Mouse (Mus musculus) forelimb bud, embryonic 11.5 days (tissue): ENCODE data around the gene Fcho1.
"Not testable (repeated sequence)": the region's sequence is repeated elsewhere in the genome, so short reads cannot be mapped to it uniquely, and the experiment has no call there.

Experiments
- DNase-seq: peaks from one replicate; pipeline ENCODE4 v3.0.0-alpha.2; 2012; ENCODE audit warnings: low read depth, low spot score

Fcho1 gene

DNA sequence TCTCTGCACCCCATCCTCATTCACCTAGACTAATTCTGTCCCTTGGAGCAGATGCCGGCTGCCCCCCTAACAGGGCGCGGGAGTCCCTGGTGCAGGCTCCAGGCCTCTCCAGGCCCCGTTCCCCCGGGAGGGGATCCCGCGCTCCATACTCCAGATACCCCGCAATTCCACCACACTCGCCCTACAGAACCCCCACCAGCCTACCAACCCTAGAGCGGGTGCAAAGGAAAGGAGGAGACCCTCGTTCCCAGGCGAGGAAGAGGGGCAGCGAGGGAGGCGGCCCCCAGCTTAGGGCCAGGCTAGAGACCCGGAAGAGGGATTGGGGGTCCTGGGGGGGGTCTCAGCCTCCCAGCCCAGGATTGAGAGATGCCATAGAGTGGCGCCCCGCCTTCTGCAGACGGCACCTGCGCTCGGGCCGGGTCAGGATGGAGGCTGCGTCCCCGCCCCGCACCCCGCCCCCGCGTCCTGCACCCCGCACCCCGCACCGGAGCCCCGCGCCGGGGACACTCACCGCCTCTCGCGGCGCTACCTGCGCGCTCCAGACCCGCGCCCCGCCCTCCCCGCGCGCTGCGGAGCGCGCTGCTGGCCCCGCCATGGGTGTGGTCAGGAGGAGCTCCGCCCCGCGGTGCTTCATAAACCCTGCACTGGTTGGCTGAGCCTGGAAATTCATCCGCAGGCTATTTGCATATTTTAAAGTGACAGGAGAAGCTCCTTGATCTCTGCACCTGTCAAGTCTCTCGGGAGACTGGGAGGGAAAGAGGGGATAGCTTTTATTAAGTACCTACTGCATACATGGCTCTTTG, at the start of gene Fcho1:
Gene Fcho1, minus strand, starts transcription at position 595 of the 803 bp plus-strand sequence.
- peak; percentile 77 for DNase-seq

DNA sequence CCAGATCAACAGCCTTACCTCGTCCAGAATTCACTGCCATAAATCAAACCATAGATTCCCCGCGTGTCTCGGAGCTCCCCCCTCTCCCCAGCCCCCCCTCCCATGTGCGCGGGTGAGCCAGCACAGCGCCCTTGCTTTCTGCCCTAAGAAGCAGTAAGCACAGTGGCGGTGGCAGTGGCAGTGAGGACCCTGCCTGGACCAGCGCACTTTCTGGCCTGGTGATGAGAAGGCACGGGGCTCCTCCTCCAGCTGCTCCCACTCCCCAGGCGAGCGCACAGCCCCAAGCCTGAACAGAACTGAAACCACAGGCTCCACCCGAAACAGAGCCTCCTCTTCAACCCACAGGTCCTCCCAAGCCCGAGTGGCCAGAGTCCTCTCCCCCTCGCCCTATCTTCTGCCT, 45.8 kb upstream of the Fcho1 start:
- DNase-seq: no peak

GRCm38 (mm10) chr8:71758816-71759215, 33.3 kb upstream of the Fcho1 start:
- DNase-seq: no peak

DNA sequence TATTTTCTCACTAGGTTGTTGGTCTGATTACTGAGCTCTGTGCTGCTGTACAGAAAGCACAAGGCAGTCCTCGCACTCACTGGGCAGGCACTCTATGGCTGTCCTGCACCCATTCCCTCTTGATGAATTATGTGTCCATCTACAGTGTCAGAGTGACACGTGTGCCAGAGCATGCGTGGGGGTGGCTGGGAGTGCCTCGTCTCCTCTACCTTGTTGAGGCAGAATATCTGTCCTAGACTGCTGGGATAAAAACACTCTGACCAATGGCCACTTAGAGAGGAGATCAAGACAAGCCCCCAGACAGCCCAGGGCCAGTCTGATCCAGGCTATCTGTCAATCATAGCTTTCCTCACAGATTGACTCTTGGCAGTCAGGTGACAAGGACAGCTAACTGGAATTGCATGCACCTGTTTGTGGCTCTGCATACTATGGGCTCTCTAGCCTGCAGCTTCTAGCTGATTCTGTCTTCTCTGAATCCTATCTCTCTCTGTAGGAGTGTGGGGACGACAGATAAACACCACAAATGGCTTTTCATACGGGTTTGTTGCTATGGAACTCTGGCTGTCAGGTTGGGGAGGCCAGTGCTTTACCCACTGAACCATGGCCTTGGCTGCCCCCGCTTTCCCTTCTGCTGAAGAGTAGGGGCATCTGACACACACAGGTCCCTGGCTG, 27.5 kb upstream of the Fcho1 start:
- DNase-seq: not testable (repeated sequence)

GRCm38 (mm10) chr8:71752263-71752662, 26.7 kb upstream of the Fcho1 start:
- not testable (repeated sequence) for DNase-seq

GRCm38 (mm10) chr8:71751337-71751886, 25.9 kb upstream of the Fcho1 start:
- DNase-seq: peak; percentile 43

GRCm38 (mm10) chr8:71749321-71750075, 24.0 kb upstream of the Fcho1 start:
- not testable (repeated sequence) for DNase-seq

GRCm38 (mm10) chr8:71747082-71747481, 21.6 kb upstream of the Fcho1 start:
- DNase-seq: not testable (repeated sequence)

DNA sequence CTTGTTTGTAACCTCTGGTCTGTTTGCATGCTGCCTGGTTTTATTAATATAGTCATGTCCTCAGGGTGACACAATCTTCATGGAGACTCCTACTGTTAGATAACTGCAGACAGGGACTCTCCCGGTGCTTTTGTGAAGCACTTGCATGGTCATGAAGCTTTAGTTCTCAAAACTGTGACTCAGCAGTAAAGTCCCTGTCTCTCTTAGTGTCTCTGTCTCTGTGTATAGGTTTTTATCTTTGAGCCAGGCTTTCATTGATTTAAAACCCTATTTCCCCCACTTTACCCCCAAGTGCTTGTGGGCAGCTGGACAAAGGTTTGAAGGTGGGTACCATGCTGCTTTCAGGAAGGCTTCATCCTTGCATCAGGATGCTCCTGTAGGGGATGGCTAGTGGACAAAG, 19.8 kb upstream of the Fcho1 start:
- no peak for DNase-seq

- no peak for DNase-seq
Measured at GRCm38 (mm10) chr8:71742783-71743182, 17.3 kb upstream of the Fcho1 start.

GRCm38 (mm10) chr8:71741687-71742114, 16.2 kb upstream of the Fcho1 start:
- peak; percentile 38 for DNase-seq

- no peak for DNase-seq
Measured at GRCm38 (mm10) chr8:71741226-71741625, 15.7 kb upstream of the Fcho1 start.

DNA sequence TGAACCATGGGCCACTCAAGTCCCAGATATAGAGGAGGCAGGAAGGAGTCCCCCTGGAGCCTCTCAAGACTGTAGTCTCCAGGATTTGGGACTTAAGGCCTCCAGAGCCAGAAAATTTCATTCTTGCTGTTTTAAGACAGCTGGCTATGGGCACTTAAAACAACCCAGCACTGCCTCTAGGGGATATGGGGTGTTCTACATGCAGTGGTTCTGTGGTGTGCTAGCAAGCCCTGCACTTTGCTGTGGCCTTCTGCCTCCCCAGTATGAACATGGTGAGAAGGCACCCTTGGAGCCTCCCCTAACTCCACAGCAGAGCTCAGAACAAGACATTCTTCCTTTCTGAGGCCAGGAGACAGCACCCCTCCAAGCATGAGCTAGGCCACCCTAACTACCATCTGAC, 12.8 kb upstream of the Fcho1 start:
- not testable (repeated sequence) for DNase-seq

- DNase-seq: no peak
Measured at GRCm38 (mm10) chr8:71731652-71732230, 6.2 kb upstream of the Fcho1 start.

DNA sequence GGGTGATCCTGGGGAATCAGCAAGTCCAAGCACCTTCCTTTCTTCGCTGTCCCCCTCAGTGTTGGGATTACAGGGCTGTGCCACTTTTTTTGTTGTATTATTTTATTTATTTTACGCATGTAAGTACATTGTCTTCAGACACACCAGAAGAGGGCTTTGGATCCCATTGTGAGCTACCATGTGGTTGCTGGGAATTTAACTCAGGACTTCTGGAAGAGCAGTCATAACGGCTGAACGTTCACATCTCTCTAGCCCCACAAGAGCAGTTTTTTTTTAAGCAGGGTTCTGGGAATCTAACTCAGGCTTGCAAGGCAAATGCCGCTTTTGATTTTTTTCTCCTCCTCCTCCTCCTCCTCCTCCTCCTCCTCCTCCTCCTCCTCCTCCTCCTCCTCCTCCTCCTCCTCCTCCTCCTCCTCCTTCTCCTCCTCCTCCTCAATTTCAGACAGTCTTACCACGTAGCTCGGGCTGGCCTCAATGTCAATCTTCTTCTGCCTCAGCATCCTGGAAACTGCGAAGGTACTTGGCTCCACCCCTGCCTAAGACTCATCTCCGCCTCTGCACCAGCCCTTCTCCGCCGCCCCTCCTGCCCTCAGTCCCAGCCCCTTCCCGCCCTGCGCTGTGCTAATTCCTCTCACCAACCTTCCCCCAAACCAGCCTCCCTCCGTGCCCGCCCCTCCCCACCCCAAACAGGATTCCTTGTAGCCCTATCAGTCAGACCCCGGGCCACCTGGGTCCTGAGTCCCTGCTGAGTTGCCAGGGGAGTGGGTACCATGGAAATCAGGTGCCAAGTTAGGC, 3.5 kb upstream of the Fcho1 start:
- no peak for DNase-seq

DNA sequence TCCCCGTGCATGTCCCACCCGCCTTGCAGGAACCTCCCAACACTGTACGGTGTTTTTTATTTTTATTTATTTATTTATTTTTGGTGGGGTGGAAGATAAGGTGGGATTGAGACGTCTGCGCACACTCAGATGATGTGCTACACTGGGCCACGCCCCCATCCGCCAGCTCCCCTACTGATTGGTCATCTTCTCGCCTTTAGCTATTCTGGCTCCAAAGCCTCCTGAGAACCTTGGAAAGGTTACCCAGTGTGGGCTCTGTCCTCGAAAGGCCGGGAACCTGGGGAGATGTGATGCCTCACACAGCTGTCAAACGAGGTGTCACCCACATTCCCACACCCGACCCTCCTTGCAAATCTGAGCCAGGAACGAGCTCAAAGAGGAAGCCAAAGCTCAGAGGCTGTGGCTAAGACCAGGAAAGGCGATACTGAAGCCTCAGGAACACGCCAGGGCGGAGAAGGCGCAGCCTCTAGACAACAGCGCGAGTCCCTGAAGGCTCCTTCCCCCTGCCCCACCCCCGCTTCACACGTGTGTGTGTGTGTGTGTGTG, 2.8 kb upstream of the Fcho1 start:
- no peak for DNase-seq

- no peak for DNase-seq
Measured at GRCm38 (mm10) chr8:71724389-71724788, 1.1 kb downstream of the Fcho1 start.

- DNase-seq: no peak
Measured at GRCm38 (mm10) chr8:71723047-71723551, 2.4 kb downstream of the Fcho1 start.

- DNase-seq: peak; percentile 86
Measured at GRCm38 (mm10) chr8:71719928-71720457, 5.5 kb downstream of the Fcho1 start.

DNA sequence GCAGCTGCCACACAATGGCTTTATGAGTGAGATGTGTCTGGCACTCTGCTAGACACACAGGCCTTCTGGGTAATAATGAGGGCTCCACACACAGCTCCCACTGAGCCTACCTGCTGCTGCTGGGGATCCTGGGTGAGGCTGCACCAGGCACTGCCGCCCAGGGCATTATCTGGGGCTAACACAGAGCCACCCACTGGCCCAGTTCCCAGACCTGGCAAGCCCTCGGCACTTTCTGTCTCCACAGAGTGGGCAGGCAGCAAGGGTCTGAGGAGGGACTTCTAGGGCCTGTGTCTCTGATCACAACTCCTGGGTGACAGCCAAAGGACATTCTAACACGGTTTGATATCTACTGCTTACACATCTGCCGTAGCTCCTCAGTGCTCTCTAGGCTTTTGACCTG, 6.3 kb downstream of the Fcho1 start:
- DNase-seq: no peak
